Mouse (Mus musculus) hindlimb bud, embryonic 11.5 days (tissue): ENCODE results near the gene Krtcap2.

ENCODE experiments used
- DNase-seq: peaks from one replicate; pipeline ENCODE4 v3.0.0-alpha.2; 2012; ENCODE audit warnings: low read depth, low spot score; ENCODE audit errors: extremely low spot score

Gene Krtcap2

GRCm38 (mm10) chr3:89246261-89247100 lies 715 bp downstream of the Krtcap2 start, which contains the start of gene Trim46:
TSS of gene Trim46 (minus strand) at chr3:89246309.
- DNase-seq, result no peak

GRCm38 (mm10) chr3:89247466-89247865 lies 1.7 kb downstream of the Krtcap2 start:
- DNase-seq, result no peak

DNA sequence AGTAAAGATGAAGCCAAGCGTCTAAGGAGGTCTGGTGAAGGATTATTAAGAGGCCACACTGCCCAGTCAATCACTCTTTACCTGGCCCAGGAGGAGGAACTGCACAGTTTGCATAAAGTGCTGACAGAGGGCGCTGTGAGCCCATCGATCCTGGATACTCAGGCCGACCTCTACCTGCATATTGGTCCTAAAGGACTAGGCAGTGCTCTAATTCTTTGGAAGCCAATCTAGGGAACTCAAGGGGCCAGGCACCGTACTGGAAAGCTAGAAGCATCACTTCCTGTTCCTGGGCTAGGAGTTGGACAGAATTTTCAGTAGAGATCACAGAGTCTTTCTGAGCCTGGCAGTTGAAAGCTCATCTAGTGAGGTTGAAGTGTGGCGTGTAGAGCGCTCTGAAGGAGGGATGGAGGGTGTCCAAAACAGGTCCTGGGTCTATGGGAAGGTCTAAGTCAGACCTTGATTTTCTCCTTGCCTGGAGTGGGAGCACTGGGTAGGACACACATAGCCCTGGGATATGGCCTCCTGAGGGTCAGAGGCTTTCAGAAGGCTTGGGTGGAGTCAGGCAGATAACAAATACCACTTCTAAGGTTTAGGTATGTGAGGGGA lies 4.8 kb downstream of the Krtcap2 start:
- DNase-seq, result no peak

DNA sequence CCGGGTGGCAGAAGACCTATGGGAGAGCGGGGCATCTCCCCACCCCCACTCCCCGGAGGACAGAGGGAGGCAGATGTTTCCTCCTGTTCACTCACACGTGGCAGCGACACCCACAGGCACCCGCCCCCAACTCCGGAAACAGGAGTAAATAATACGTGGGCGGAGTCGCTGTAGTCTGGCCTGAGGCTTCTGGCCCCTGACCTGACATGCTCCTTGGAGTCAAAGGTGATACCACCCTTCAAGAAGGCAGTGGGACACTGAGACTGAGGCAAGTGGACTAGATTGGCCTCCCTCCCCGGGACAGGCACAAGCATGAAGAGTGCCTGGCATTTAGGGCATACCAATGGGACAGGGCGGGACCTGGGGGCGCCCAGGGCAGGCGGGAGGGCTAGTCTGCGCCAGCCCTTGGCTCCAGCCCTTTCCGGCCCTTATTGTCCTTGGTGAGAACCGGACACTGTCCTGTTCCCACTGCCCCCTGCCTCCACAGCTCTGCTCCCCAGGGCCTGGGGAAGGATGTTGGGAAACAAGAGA lies 5.7 kb downstream of the Krtcap2 start:
- no peak for DNase-seq

DNA sequence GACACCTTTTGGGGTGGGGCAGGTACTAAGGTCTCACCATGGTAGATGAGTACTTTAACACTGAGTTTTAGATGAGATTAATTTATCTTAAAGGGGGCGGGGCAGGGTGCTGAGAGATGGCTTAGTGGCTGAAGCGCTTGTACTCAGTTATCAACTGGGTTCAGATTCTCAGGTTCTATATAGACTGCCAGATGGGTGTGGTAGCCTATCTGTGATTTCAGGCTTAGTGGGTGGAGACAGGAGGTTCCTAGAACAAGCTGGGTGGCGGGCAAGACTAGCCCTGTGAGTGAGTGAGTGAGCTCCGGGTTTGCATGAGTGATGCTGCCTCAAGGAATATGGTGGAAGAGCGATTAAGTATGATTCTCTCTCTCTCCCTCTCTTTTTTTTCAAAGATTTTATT lies 9.2 kb downstream of the Krtcap2 start:
- DNase-seq, result no peak

DNA sequence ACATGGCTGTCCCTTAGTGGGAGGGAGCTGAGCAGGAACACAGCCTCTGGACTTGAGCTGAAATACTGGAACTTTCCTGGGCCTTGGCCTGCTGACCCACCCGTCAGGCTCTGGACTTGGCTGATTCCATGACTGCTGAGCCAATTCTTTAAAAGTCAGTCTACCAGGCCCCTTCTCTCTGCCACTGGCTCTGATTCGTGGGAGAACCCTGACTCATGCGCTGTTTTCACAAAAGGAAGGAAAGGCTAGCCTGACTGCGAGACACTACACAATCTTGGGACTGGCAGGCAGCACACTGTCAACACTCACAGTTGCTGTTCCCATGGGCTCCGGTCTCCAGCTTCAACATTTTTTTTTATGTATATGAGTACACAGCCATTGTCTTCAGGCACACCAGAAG lies 10.4 kb downstream of the Krtcap2 start:
- DNase-seq, result no peak

- no peak for DNase-seq
Measured at GRCm38 (mm10) chr3:89259076-89259475, 13.3 kb downstream of the Krtcap2 start, which contains the start of gene Dpm3. TSS of gene Dpm3 (plus strand) at chr3:89259358.

DNA sequence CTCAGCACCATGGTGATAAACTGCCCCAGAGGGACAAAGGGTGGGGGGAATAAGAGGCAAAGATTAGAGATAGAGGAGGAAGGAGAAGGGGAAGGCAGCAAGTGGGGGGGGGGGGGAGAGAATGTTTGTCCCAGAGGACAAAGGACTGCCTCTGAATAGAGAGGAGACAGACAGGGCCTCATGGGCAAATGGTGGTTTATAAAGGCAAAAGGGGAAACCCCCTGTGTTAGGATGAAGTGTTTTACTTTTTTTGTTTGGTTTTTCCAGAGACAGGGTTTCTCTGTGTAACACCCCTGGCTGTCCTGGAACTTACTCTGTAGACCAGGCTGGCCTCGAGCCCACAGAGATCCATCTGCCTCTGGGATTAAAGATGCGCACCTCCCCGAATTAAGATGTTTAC lies 14.4 kb downstream of the Krtcap2 start:
- DNase-seq, result no peak

DNA sequence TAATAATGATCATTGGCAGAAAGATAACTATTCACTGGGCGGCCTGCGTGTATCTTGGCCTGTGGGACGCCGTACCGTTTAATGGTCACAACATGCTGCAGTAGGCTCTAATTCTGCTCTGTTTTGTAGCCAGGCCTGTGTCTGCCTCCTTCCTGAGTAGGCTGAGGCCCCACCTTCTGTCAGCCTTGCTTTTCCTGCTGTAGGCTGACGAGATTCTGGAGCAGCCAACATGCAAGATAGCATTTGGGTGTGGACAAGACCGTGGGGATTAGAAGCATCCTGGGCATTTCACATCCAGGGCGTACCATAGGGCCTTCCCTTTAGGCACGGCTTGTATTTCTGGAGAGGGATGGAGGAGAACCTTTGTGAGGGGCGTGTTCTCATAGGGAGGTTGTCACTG lies 16.7 kb downstream of the Krtcap2 start:
- DNase-seq, result no peak

DNA sequence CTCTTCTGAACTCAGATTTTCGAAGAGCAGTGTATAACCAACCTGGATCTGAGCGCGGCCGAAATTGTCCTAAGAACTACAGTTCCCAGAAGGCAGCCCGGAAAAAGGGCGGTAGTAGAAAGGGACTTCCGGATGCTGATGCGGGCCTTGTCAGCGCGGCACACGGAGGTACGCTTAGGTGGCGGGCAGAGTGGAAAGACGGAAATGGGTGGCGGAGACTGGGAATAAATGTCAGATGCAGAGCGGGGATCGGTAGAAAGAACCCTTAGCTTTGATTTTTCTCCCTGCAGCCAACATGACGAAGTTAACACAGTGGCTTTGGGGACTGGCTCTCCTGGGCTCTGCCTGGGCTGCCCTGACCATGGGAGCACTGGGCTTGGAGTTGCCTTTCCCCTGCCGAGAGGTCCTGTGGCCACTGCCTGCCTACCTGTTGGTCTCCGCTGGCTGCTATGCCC lies 20.7 kb downstream of the Krtcap2 start:
- DNase-seq, result no peak

GRCm38 (mm10) chr3:89268916-89269315 lies 23.1 kb downstream of the Krtcap2 start:
- DNase-seq, result no peak

DNA sequence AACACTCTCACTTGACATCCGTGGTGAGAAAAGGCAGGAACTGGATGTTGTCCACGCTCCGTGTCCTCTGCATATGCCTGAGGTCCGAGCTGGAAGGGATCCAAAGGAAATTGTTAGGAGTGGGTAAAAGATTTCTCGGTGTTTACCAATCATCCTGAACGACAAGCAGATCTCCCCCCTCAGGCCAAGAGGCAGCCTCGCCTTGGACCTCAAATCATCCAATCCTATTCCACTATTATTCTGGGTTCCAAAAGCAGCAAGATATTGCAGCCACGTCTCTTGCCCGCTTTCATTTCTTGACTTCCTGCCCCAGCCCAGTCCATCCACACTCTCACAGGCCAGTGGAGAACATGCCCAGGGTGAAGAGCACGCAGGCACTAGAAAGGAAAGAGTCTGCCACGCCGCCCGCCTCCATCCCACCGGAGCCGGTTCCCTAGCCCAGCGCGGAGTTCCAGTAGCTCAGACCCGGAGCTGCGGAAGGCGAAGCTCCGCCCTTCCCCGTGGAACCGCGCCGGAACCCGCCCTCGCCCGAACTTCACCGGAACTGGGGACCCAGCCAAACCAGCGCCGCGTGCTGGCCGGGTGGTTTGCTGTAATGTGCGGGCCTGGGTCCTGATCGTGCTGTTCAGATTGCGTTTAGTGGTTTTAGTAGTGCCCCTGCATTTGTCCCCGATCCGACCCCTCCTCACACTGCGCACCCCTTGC lies 24.4 kb downstream of the Krtcap2 start, which contains the start of gene Slc50a1:
Slc50a1 (minus strand) TSS at position 520 of the 705 bp plus-strand sequence.
- DNase-seq, result no peak

DNA sequence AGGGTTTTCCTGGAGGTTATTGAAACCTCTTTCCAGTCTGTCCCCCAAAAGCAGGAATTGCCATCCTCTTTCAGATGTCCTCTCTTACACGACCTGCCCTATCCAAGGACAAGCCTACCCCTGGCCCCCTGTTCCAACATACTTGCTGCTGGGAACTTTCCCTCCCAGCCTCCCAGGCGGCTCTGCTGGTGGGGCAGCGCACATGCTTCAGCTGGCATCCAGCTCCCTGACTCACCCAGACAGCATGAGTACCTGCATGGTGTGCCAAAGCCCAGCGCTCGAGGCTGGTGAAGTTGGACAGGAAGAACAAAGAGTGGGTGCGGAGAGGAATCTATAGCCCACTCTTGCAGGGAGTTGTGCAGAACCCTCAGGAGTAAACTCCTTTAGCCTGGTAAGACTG lies 25.1 kb downstream of the Krtcap2 start:
- DNase-seq, result no peak

- DNase-seq, result no peak
Measured at GRCm38 (mm10) chr3:89271760-89272159, 26.0 kb downstream of the Krtcap2 start.

DNA sequence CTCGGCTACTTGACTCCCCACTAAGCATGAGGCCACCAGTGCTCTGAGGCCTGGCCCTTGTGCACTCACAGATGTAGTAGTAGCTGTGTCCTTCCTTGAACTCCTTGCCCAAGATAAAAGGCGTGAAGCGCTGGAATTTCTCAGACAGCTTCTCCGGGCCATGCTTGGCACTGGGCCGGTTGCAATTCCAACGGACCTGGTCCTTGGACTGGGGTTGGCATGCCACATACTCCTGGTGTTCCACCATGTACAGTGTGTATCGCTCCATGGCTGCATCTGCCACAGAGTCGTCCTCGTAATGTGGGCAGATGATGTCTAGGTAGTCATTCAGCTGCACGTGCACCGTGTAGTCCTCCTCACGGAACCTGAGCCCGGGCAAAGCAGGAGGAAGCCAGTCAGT lies 30.3 kb downstream of the Krtcap2 start:
- DNase-seq, result no peak

DNA sequence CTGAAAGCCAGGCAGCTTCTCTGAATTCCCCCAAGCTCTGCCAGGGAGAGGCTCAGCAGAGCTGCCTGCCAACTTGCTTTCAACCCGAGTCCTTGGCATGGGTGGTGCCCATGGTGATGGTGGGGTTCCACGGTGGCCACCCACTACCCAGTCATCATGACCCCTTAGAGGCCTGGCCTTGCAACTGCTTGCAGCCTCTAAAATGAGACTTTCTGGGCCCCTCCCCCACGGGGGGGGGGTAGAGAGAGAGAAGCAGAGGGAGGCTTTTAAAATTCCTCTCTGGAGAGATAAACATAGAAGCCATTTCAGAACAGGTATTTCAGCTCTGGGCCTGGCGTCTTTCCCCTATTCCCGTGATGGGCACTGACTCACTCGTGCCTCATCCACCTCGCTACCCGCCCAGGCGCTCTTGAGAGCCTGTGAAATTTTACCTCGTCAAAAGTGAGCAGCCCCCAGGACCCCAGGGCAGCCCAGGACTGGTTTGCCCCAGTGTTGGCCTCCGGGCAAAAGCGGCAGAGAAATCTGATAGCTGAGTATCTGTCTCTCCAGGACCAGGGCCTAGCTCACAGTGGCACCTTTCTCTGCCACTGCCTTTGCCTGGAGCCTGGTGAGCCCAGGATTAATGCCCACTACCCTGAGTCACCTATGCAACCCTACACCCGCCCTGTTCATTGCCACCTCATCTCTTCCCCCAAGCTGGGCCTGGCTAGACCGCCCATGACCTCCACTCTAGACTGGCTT lies 31.7 kb downstream of the Krtcap2 start:
- DNase-seq, result no peak

- DNase-seq, result no peak
Measured at GRCm38 (mm10) chr3:89278107-89278506, 32.3 kb downstream of the Krtcap2 start.

DNA sequence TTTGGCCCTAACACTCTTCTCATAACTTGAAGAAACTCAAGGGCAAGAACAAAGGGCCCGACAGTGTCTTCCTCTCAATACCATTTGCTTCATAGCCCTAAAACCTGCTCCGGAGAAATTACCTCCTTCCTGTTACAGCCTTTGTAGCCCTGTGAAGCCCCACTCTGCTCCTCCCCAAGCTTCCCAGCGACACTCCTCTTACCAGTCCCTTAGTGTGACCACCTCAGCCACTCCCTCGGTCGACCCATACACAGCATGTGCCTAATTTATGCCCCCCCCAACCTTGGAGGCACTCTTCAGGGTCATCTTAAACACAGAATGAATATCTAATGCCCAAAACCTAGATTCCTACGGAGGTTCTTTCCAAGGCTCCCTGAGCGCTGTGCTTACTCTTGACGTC lies 32.9 kb downstream of the Krtcap2 start:
- DNase-seq, result no peak

DNA sequence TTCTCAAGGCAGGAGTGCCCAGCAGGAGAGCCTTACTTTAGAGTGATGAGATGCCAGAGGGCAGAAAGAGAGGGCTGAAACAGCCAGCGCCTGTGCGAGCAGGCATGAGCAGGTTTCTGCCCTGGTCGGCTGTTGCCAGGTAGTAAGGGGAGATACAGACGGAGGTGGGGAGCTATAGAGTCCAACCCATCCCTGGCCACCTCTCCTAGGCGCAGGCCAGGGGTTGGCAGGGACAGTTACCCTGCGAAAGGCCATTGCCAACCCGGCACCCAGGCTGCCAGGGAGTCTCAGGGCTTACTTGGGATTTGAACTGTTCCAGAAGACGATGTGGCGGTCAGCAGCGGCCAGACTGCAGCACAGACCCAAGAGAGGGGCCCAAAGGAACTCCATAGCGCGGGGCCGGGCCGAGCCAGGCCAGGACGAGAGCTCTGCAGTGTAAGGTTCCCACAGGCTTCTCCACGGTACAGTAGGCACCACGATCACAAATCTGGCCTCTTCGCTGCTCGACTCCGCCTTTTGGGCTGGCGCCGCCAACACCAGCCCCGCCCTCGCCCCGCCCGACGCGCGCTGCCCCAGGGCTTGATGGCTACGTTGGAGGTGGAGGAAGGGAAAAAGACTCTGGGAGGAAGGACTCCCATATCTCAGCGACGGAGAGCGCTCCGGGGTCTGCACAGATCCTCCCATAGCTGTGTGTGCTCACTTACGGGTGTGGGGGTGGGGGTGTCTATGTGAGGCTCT lies 33.6 kb downstream of the Krtcap2 start:
- no peak for DNase-seq

DNA sequence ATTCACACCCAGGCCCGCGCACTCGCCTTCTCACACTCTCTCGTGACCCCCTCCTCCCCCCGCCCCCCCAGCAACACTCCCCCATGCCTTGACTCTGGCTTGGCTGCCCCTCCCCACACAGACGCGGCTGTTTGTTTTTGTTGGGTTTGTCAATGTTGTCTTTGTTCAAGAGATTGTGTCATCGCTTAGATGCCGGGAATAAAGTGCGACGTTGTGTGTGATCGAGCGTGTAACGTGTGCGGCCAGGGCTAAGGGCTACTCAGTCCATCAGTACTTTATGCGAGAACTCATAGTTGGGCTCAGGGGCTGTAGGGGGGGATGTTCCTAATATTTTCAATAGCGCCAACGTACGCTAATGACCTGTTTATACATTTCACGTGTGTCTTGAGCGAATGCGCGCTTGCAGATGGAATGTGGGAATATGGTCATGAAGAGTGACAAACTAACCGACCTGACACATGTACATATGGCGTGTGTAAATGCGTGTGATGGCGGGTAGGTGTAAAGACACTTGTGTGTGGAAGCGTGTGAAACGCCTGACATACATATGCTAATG lies 34.4 kb downstream of the Krtcap2 start:
- no peak for DNase-seq
